Mouse (Mus musculus): ENCODE results near the gene Ctsa.

Gene Ctsa

DNA sequence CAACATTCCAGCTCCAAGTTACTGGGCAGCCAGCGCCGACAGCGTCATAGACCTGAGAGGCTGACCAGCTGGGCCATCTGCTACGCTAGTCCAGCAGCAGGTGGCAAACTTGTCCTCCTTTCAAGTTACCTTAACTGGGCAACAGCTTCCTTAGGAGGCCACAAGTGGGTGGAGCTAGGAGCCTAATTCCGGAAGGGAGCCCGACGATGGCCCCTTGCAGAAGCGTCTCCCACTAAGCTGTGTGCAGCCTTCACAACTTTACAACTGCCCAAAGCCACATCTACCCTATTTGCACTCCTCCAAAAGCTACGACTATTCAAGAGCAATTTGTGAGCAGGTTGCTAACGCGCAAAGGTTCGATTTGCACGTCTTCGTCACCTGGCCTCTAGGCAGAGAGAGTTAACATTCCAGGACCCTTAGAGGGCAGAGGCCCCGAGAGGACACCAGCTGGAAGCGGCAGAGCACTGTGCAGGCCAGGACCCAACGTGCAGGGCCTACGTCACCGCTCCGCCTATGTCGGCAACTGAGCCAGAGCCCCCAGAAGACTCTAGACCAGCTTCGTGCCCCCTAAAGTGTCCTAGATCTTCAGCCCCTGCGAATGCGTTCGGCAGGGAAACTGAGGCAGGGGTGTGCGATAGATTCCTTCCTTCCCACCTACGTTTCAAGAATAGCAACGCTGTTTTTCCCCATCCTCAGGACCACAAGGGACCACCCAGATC lies 46.0 kb downstream of the Ctsa start:
- DNase-seq (ENCODE audit: low spot score) = peak; percentile 79

- peak; percentile 92 for DNase-seq (ENCODE audit: low spot score)
Measured at GRCm38 (mm10) chr2:164879228-164879567, 46.5 kb downstream of the Ctsa start, which contains the start of gene Pcif1. Gene Pcif1 (plus strand): TSS chr2:164879304.

DNA sequence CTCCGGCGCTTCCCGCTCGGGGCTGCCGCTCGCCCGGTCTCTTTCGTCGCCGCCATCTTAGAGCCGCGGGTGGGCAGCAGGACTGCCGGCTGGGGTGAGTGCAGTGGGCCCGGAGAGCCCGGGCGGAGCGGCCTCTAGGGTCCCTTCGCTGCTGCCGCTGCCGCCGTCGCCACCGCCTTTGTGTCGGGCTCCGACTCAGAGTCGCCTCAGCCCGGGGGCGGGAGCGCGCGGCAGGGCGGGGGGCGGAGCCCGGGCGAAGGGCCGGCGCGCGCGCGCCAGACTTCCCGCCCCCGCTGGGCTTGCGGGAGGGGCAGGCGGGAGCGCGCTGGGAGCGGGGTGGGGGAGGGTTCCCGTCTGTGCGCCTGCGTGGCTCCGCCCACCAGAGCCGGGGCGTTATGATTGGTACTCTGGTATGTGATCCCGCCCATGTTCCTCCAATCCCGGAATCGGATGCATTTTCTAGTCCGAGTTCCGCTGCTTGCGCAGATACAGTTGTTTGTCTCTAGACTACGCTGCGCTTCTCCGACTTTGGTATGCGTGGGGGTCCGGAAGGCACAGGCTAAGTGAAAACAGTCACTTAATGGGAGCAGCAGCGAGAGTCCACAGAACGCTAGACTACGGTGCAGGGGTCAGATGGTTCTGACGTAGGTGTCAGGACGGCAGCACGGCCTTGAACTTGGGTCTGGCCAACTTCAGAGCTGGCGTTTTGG lies 47.0 kb downstream of the Ctsa start:
- DNase-seq (ENCODE audit: low spot score) = peak; percentile 95

- no peak for DNase-seq (ENCODE audit: low spot score)
Measured at GRCm38 (mm10) chr2:164882619-164883018, 49.9 kb downstream of the Ctsa start.

GRCm38 (mm10) chr2:164885788-164886187 lies 53.1 kb downstream of the Ctsa start:
- peak; percentile 37 for DNase-seq (ENCODE audit: low spot score)

DNA sequence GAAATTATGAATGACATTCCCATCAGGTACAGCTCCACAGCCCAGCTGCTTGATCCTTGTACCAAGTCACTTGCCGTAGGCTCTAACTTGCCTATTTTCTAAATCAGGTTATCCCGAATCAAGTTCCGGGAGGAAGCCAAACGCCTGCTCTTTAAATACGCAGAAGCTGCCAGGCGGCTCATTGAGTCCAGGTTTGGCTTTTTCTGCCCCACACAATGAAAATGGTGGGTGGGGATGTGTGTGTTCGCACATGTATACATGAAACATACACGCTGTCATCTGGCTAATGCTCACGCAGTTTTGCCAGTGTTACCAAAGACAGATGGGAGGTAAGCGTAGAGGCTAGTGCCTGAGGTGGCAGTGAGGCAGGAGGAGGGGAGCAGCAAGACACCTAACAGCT lies 53.9 kb downstream of the Ctsa start:
- no peak for DNase-seq (ENCODE audit: low spot score)

GRCm38 (mm10) chr2:164888996-164889395 lies 56.3 kb downstream of the Ctsa start:
- no peak for DNase-seq (ENCODE audit: low spot score)

DNA sequence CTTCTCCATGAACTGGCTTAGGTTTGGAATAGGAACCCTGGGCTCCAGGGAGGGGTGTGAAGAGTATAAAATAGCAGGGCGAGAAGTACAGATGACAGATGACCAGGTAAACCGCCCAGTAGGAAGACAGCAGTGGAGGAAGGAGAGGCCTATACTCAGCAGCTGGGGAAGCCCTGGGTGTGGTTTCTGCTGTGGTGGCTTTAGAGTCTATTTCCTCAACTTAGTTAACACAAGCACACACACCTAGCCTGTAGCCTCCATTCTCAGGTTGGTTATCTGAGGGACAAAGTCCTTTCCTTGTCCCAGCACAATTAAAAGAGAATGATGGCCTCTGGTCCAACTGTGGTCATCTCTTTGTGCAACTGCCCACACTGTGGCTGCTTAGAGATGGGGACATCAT lies 57.3 kb downstream of the Ctsa start:
- DNase-seq (ENCODE audit: low spot score) = no peak

Measured in lung, postnatal 25 days (tissue).